Mouse (Mus musculus) megakaryocyte, embryonic 14.5 days (primary cell): ENCODE measurements around the gene Vldlr. TPM values are rescaled to one million over a fixed set of nuclear protein-coding genes. Genes with fewer than 3 reads are reported as not detected.

Source experiments
- H3K27me3 ChIP-seq: replicated peaks from 2 replicates; pipeline ENCODE3; 2012; ENCODE audit warnings: inconsistent platforms
- H3K36me3 ChIP-seq: replicated peaks from 2 replicates; pipeline ENCODE3; 2012; ENCODE audit warnings: low read length, inconsistent platforms, mixed read lengths
- H3K4me1 ChIP-seq: 2 replicates; pipeline ENCODE4 v1.6.1; 2012; ENCODE audit warnings: inconsistent platforms
- H3K4me3 ChIP-seq: replicated peaks from 2 replicates; pipeline ENCODE3; 2012; ENCODE audit warnings: moderate library complexity, mild to moderate bottlenecking, inconsistent platforms
- H3K9me3 ChIP-seq: 2 replicates; pipeline ENCODE4 v1.6.1; 2012; ENCODE audit warnings: inconsistent platforms
- FLI1 ChIP-seq: IDR thresholded peaks from 2 replicates; pipeline ENCODE4 v1.6.1; 2012; ENCODE audit warnings: low read length, inconsistent platforms, mixed read lengths
- GATA1 ChIP-seq: IDR thresholded peaks from 3 replicates; pipeline ENCODE4 v1.6.1; 2012; ENCODE audit warnings: mixed read lengths, low read length, inconsistent platforms, borderline replicate concordance
- polyA plus RNA-seq: library from polyadenylated mRNA; stranded (reverse); fragments of >175 nt; gene quantifications from 2 replicates; pipeline ENCODE4 v1.2.3, GENCODE M21; 2012; ENCODE audit warnings: low replicate concordance; ENCODE audit not compliant: insufficient read depth

Vldlr gene
- polyA plus RNA-seq, 1 experiment = 19.8 TPM

GRCm38 (mm10) chr19:27215596-27215995, 688 bp upstream of the Vldlr start:
- peaks cover 2% of the 10 kb centered on the region for H3K27me3 ChIP-seq
- peaks cover 55% of the 10 kb centered on the region for H3K4me1 ChIP-seq
- TF ChIP-seq FLI1 (no peak), GATA1 (no peak)
- no peaks in the 10 kb centered on the region for H3K9me3 ChIP-seq
- H3K4me3 ChIP-seq = peak overlapping the region; percentile 99
- H3K36me3 ChIP-seq = peaks cover 15% of the 10 kb centered on the region

GRCm38 (mm10) chr19:27216767-27217403, 601 bp downstream of the Vldlr start:
- peaks cover 28% of the 10 kb centered on the region for H3K36me3 ChIP-seq
- H3K9me3 ChIP-seq = no peaks in the 10 kb centered on the region
- TF ChIP-seq GATA1 (no peak), FLI1 (no peak)
- peaks cover 2% of the 10 kb centered on the region for H3K27me3 ChIP-seq
- peaks cover 64% of the 10 kb centered on the region for H3K4me1 ChIP-seq
- peak overlapping the region; percentile 99 for H3K4me3 ChIP-seq

GRCm38 (mm10) chr19:27217404-27217940, 1.2 kb downstream of the Vldlr start:
- TF ChIP-seq FLI1 (no peak), GATA1 (no peak)
- Histone ChIP-seq H3K4me1 (peaks cover 70% of the 10 kb centered on the region), H3K9me3 (no peaks in the 10 kb centered on the region), H3K4me3 (peak overlapping the region; percentile 99), H3K27me3 (peaks cover 2% of the 10 kb centered on the region), H3K36me3 (peaks cover 34% of the 10 kb centered on the region)

- H3K4me1 ChIP-seq = peaks cover 75% of the 10 kb centered on the region
- no peak for TF ChIP-seq FLI1
- peak overlapping the region; percentile 99 for H3K4me3 ChIP-seq
- no peaks in the 10 kb centered on the region for H3K9me3 ChIP-seq
- peaks cover 39% of the 10 kb centered on the region for H3K36me3 ChIP-seq
- H3K27me3 ChIP-seq = peaks cover 2% of the 10 kb centered on the region
Observed at GRCm38 (mm10) chr19:27217941-27218411, 1.7 kb downstream of the Vldlr start.

- H3K9me3 ChIP-seq = no peaks in the 10 kb centered on the region
- TF ChIP-seq FLI1 (no peak), GATA1 (no peak)
- peaks cover 46% of the 10 kb centered on the region for H3K36me3 ChIP-seq
- H3K27me3 ChIP-seq = peaks cover 2% of the 10 kb centered on the region
- H3K4me1 ChIP-seq = peaks cover 79% of the 10 kb centered on the region
- peak overlapping the region; percentile 99 for H3K4me3 ChIP-seq
Observed at GRCm38 (mm10) chr19:27218561-27219262, 2.4 kb downstream of the Vldlr start.

GRCm38 (mm10) chr19:27219586-27219985, 3.3 kb downstream of the Vldlr start:
- peaks cover 51% of the 10 kb centered on the region for H3K36me3 ChIP-seq
- TF ChIP-seq GATA1 = no peak
- no peak for TF ChIP-seq FLI1
- H3K4me1 ChIP-seq = peaks cover 81% of the 10 kb centered on the region
- H3K4me3 ChIP-seq = peak overlapping the region; percentile 99
- H3K27me3 ChIP-seq = peaks cover 2% of the 10 kb centered on the region
- H3K9me3 ChIP-seq = no peaks in the 10 kb centered on the region

GRCm38 (mm10) chr19:27223046-27223445, 6.8 kb downstream of the Vldlr start:
- Histone ChIP-seq H3K36me3 (peaks cover 78% of the 10 kb centered on the region), H3K27me3 (no peaks in the 10 kb centered on the region), H3K9me3 (no peaks in the 10 kb centered on the region), H3K4me1 (peaks cover 97% of the 10 kb centered on the region), H3K4me3 (peak overlapping the region; percentile 7)
- TF ChIP-seq FLI1 = no peak
- no peak for TF ChIP-seq GATA1

- Histone ChIP-seq H3K27me3 (no peaks in the 10 kb centered on the region), H3K4me1 (peaks cover 100% of the 10 kb centered on the region), H3K36me3 (peaks cover 85% of the 10 kb centered on the region), H3K4me3 (peak overlapping the region; percentile 39), H3K9me3 (no peaks in the 10 kb centered on the region)
- TF ChIP-seq GATA1 (no peak), FLI1 (no peak)
Observed at GRCm38 (mm10) chr19:27224356-27224755, 8.1 kb downstream of the Vldlr start.

GRCm38 (mm10) chr19:27226626-27227025, 10.3 kb downstream of the Vldlr start:
- Histone ChIP-seq H3K4me3 (no peak overlapping the region), H3K36me3 (peaks cover 85% of the 10 kb centered on the region), H3K9me3 (no peaks in the 10 kb centered on the region), H3K27me3 (no peaks in the 10 kb centered on the region), H3K4me1 (peaks cover 88% of the 10 kb centered on the region)
- TF ChIP-seq FLI1 (no peak), GATA1 (no peak)

- H3K9me3 ChIP-seq = no peaks in the 10 kb centered on the region
- peaks cover 88% of the 10 kb centered on the region for H3K4me1 ChIP-seq
- TF ChIP-seq GATA1 (no peak), FLI1 (no peak)
- H3K4me3 ChIP-seq = peak overlapping the region; percentile 70
- H3K36me3 ChIP-seq = peaks cover 85% of the 10 kb centered on the region
- no peaks in the 10 kb centered on the region for H3K27me3 ChIP-seq
Observed at GRCm38 (mm10) chr19:27227131-27227530, 10.8 kb downstream of the Vldlr start.
